Mouse (Mus musculus): ENCODE measurements around the gene Ctnnbip1. TPM values are rescaled to one million over a fixed set of nuclear protein-coding genes. Genes with fewer than 3 reads are reported as not detected.

Gene Ctnnbip1
- total RNA-seq, 1 experiment = 18.3 TPM

DNA sequence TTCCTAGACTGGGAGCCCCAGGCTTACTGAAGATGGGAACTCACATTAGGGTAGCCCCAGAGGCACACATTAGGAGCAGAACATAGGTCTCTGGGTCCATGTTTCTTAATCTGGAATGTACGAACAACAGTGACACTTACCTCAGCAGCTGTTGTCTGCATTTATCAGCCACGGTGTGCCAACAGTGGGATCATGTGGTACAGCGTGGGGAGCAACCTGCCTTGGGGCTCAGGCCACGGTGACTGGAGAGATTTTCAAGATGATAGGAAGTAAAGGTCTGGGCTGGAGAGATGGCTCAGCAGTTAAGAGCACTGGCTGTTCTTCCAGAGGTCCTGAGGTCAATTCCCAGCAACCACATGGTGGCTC is 52.4 kb downstream of the Ctnnbip1 start:
- Histone ChIP-seq H3K4me1 (ENCODE audit: control insufficient read depth in 2 of 2, insufficient read depth in 2 of 2, low read length in 2 of 2, poor library complexity in 1 of 2) (peaks cover 1 to 20% of the 10 kb centered on the region in 2 experiments; a peak in 2 of 4 replicates), H3K36me3 (ENCODE audit: control insufficient read depth, insufficient read depth, low read length, poor library complexity, severe bottlenecking) (no peaks in the 10 kb centered on the region), H3K4me3 (ENCODE audit: insufficient read depth in 1 of 2, low read depth in 1 of 2, low read length in 2 of 2, poor library complexity in 1 of 2, severe bottlenecking in 1 of 2) (no peak overlapping the region), H3K9me3 (ENCODE audit: control insufficient read depth, insufficient read depth, low read depth, low read length) (no peaks in the 10 kb centered on the region), H3K9ac (ENCODE audit: insufficient read depth, low read depth, low read length, poor library complexity, severe bottlenecking) (no peak overlapping the region), H3K27ac (ENCODE audit: insufficient read depth, low read depth, low read length, poor library complexity, severe bottlenecking) (no peak overlapping the region)
- no peak for DNase-seq (ENCODE audit: low read depth, low spot score)
- TF ChIP-seq ZNF384 (IDR thresholded peaks at IDR 0.05; ENCODE audit: low read depth, low read length) (no peak), CHD2 (IDR thresholded peaks at IDR 0.05; ENCODE audit: low read depth, low read length) (no peak), HCFC1 (IDR thresholded peaks at IDR 0.05; ENCODE audit: borderline replicate concordance, insufficient read depth, low read length) (no peak), MAFK (IDR thresholded peaks at IDR 0.05; ENCODE audit: insufficient read depth, low read depth, low read length) (no peak), ZC3H11A (IDR thresholded peaks at IDR 0.05; ENCODE audit: borderline replicate concordance, low read depth, low read length) (no peak)
- in situ Hi-C loops (cut with MboI; ENCODE audit: low sequenced_read_pairs in 2 of 2, unreplicated experiment in 2 of 2) = no loop called here

DNA sequence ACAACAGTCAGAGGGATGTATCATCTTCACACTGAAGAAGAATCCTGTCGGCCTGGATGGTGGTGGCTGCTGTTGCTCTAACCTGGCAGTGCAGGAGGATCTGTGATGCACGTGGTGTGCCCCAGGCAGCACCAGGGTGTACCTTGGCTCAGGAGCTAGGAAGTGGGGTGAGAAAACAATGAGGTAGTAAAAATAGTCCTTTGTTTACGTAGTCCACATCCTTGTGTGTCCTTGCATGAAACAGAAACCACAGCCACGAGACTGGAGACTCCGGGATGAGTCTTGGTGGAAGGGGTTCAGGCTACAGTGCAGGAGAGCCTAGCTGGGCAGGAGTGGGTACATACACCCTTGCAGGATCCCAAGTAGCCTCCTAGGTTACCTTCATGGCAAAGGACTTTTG is 53.2 kb downstream of the Ctnnbip1 start:
- Histone ChIP-seq H3K27ac (ENCODE audit: insufficient read depth, low read depth, low read length, poor library complexity, severe bottlenecking) (no peak overlapping the region), H3K4me1 (ENCODE audit: control insufficient read depth in 2 of 2, insufficient read depth in 2 of 2, low read length in 2 of 2, poor library complexity in 1 of 2) (peaks cover 1 to 20% of the 10 kb centered on the region in 2 experiments; a peak in 2 of 4 replicates), H3K36me3 (ENCODE audit: control insufficient read depth, insufficient read depth, low read length, poor library complexity, severe bottlenecking) (no peaks in the 10 kb centered on the region), H3K4me3 (ENCODE audit: insufficient read depth in 1 of 2, low read depth in 1 of 2, low read length in 2 of 2, poor library complexity in 1 of 2, severe bottlenecking in 1 of 2) (no peak overlapping the region), H3K9ac (ENCODE audit: insufficient read depth, low read depth, low read length, poor library complexity, severe bottlenecking) (no peak overlapping the region), H3K9me3 (ENCODE audit: control insufficient read depth, insufficient read depth, low read depth, low read length) (no peaks in the 10 kb centered on the region)
- DNase-seq (ENCODE audit: low read depth, low spot score) = no peak
- TF ChIP-seq HCFC1 (IDR thresholded peaks at IDR 0.05; ENCODE audit: borderline replicate concordance, insufficient read depth, low read length) (no peak), CHD2 (IDR thresholded peaks at IDR 0.05; ENCODE audit: low read depth, low read length) (no peak), ZNF384 (IDR thresholded peaks at IDR 0.05; ENCODE audit: low read depth, low read length) (no peak)
- in situ Hi-C loops (cut with MboI; ENCODE audit: low sequenced_read_pairs in 2 of 2, unreplicated experiment in 2 of 2) = no loop called here

- H3K4me1 ChIP-seq (ENCODE audit: control insufficient read depth in 2 of 2, insufficient read depth in 2 of 2, low read length in 2 of 2, poor library complexity in 1 of 2) = peaks cover 1 to 20% of the 10 kb centered on the region in 2 experiments; a peak in 2 of 4 replicates
- no peak for TF ChIP-seq CHD2 (IDR thresholded peaks at IDR 0.05; ENCODE audit: low read depth, low read length)
These were observed 53.7 kb downstream of the Ctnnbip1 start for GRCm38 (mm10) chr4:149571651-149572149.

GRCm38 (mm10) chr4:149572446-149572845 is 54.4 kb downstream of the Ctnnbip1 start:
- no peak for TF ChIP-seq CHD2 (IDR thresholded peaks at IDR 0.05; ENCODE audit: low read depth, low read length)
- TF ChIP-seq MAFK (IDR thresholded peaks at IDR 0.05; ENCODE audit: insufficient read depth, low read depth, low read length) = no peak
- TF ChIP-seq ZC3H11A (IDR thresholded peaks at IDR 0.05; ENCODE audit: borderline replicate concordance, low read depth, low read length) = no peak
- DNase-seq (ENCODE audit: low read depth, low spot score) = no peak
- H3K27ac ChIP-seq (ENCODE audit: insufficient read depth, low read depth, low read length, poor library complexity, severe bottlenecking) = no peak overlapping the region
- H3K9ac ChIP-seq (ENCODE audit: insufficient read depth, low read depth, low read length, poor library complexity, severe bottlenecking) = no peak overlapping the region
- in situ Hi-C loops (cut with MboI; ENCODE audit: low sequenced_read_pairs in 2 of 2, unreplicated experiment in 2 of 2) = no loop called here
- H3K4me3 ChIP-seq (ENCODE audit: insufficient read depth in 1 of 2, low read depth in 1 of 2, low read length in 2 of 2, poor library complexity in 1 of 2, severe bottlenecking in 1 of 2) = no peak overlapping the region
- H3K4me1 ChIP-seq (ENCODE audit: control insufficient read depth in 2 of 2, insufficient read depth in 2 of 2, low read length in 2 of 2, poor library complexity in 1 of 2) = peaks cover 1 to 20% of the 10 kb centered on the region in 2 experiments; a peak in 2 of 4 replicates
- no peaks in the 10 kb centered on the region for H3K9me3 ChIP-seq (ENCODE audit: control insufficient read depth, insufficient read depth, low read depth, low read length)
- no peaks in the 10 kb centered on the region for H3K36me3 ChIP-seq (ENCODE audit: control insufficient read depth, insufficient read depth, low read length, poor library complexity, severe bottlenecking)

More at GRCm38 (mm10) chr4:149571651-149572149, 53.7 kb downstream of the Ctnnbip1 start:
- H3K9me3 ChIP-seq (ENCODE audit: control insufficient read depth, insufficient read depth, low read depth, low read length) = no peaks in the 10 kb centered on the region
- no peaks in the 10 kb centered on the region for H3K36me3 ChIP-seq (ENCODE audit: control insufficient read depth, insufficient read depth, low read length, poor library complexity, severe bottlenecking)
- H3K9ac ChIP-seq (ENCODE audit: insufficient read depth, low read depth, low read length, poor library complexity, severe bottlenecking) = no peak overlapping the region
- H3K27ac ChIP-seq (ENCODE audit: insufficient read depth, low read depth, low read length, poor library complexity, severe bottlenecking) = no peak overlapping the region
- DNase-seq (ENCODE audit: low read depth, low spot score) = no peak
- in situ Hi-C loops (cut with MboI; ENCODE audit: low sequenced_read_pairs in 2 of 2, unreplicated experiment in 2 of 2) = no loop called here
- no peak overlapping the region for H3K4me3 ChIP-seq (ENCODE audit: insufficient read depth in 1 of 2, low read depth in 1 of 2, low read length in 2 of 2, poor library complexity in 1 of 2, severe bottlenecking in 1 of 2)

- Histone ChIP-seq H3K36me3 (ENCODE audit: control insufficient read depth, insufficient read depth, low read length, poor library complexity, severe bottlenecking) (no peaks in the 10 kb centered on the region), H3K27ac (ENCODE audit: insufficient read depth, low read depth, low read length, poor library complexity, severe bottlenecking) (no peak overlapping the region), H3K9ac (ENCODE audit: insufficient read depth, low read depth, low read length, poor library complexity, severe bottlenecking) (no peak overlapping the region), H3K4me1 (ENCODE audit: control insufficient read depth in 2 of 2, insufficient read depth in 2 of 2, low read length in 2 of 2, poor library complexity in 1 of 2) (peaks cover 1 to 17% of the 10 kb centered on the region in 2 experiments; a peak in 2 of 4 replicates), H3K9me3 (ENCODE audit: control insufficient read depth, insufficient read depth, low read depth, low read length) (no peaks in the 10 kb centered on the region), H3K4me3 (ENCODE audit: insufficient read depth in 1 of 2, low read depth in 1 of 2, low read length in 2 of 2, poor library complexity in 1 of 2, severe bottlenecking in 1 of 2) (no peak overlapping the region)
- DNase-seq (ENCODE audit: low read depth, low spot score) = no peak
- TF ChIP-seq MAFK (IDR thresholded peaks at IDR 0.05; ENCODE audit: insufficient read depth, low read depth, low read length) (no peak), ZNF384 (IDR thresholded peaks at IDR 0.05; ENCODE audit: low read depth, low read length) (no peak), CHD2 (IDR thresholded peaks at IDR 0.05; ENCODE audit: low read depth, low read length) (no peak), ZC3H11A (IDR thresholded peaks at IDR 0.05; ENCODE audit: borderline replicate concordance, low read depth, low read length) (no peak), HCFC1 (IDR thresholded peaks at IDR 0.05; ENCODE audit: borderline replicate concordance, insufficient read depth, low read length) (no peak)
- in situ Hi-C loops (cut with MboI; ENCODE audit: low sequenced_read_pairs in 2 of 2, unreplicated experiment in 2 of 2) = no loop called here
These were observed 54.8 kb downstream of the Ctnnbip1 start for GRCm38 (mm10) chr4:149572851-149573250.
